Mouse (Mus musculus) limb, embryonic 15.5 days (tissue): Measurements from ENCODE around the gene Prss53. TPM values are rescaled to one million over a fixed set of nuclear protein-coding genes. Genes with fewer than 3 reads are reported as not detected.

Source experiments
- ATAC-seq: fragments of 200-750 bp; cut with Nextera tagmentation; 2 replicates; pipeline ENCODE4 v1.8.0; 2017; ENCODE audit warnings: low read depth, moderate TSS enrichment; ENCODE audit not compliant: insufficient number of reproducible peaks, low FRiP score, low TSS enrichment
- H3K27ac ChIP-seq: fragments of 300-500 bp; sonication (generic); 2 replicates; pipeline ENCODE4 v1.5.1; 2015; ENCODE audit warnings: moderate library complexity, mild to moderate bottlenecking, inconsistent platforms
- H3K27me3 ChIP-seq: fragments of 300-500 bp; sonication (generic); 2 replicates; pipeline ENCODE4 v1.6.1; 2015; ENCODE audit warnings: inconsistent platforms
- H3K36me3 ChIP-seq: fragments of 300-500 bp; sonication (generic); 2 replicates; pipeline ENCODE4 v1.6.1; 2015; ENCODE audit warnings: inconsistent platforms
- H3K4me1 ChIP-seq: fragments of 300-500 bp; sonication (generic); 2 replicates; pipeline ENCODE4 v1.6.1; 2015; ENCODE audit warnings: inconsistent platforms
- H3K4me2 ChIP-seq: fragments of 300-500 bp; sonication (generic); 2 replicates; pipeline ENCODE4 v1.6.1; 2015; ENCODE audit warnings: mild to moderate bottlenecking, inconsistent platforms
- H3K4me3 ChIP-seq: fragments of 300-500 bp; sonication (generic); 2 replicates; pipeline ENCODE4 v1.5.1; 2015; ENCODE audit warnings: mild to moderate bottlenecking, inconsistent platforms
- H3K9ac ChIP-seq: fragments of 300-500 bp; sonication (generic); 2 replicates; pipeline ENCODE4 v1.6.1; 2015; ENCODE audit warnings: inconsistent platforms
- H3K9me3 ChIP-seq: fragments of 300-500 bp; sonication (generic); 2 replicates; pipeline ENCODE4 v1.6.1; 2016; ENCODE audit warnings: inconsistent platforms
- WGBS: fragments of 180-500 bp; shearing (Covaris S2); methylation state at CpG from one replicate; pipeline ENCODE4 v1.1.7; 2015; 5-methylcytosine and 5-hydroxymethylcytosine counted together
- polyA plus RNA-seq: library from polyadenylated mRNA; unstranded; fragments of >200 nt; fragmentation: Nextera tagmentation; extraction: Ambion mirVana; gene quantifications from 2 replicates; pipeline ENCODE4 v1.2.1, GENCODE M21; 2015

Gene Prss53
- polyA plus RNA-seq, 1 experiment from 2014 or later = 2.4 TPM

DNA sequence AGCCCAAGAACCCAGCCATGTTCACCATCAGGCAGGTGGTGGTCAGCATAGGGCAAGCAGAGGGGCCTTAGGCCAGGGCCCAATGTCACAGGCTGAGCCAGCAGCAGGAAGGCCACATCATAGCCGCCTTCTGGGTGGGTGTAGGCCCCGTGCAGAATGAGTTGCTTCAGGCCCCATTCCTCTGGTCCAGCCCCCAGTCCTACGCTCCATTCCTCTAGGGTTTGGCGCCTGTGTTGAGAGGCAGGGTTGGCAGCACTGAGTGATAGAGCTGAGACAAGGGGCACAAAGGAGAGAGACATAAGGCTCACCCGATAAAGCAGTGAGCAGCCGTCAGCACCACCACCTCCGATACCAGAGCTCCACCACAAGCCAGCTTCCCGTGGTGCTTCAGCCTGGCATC is 3.6 kb downstream of the Prss53 start:
- Histone ChIP-seq H3K4me1 (peaks cover 36% of the 10 kb centered on the region), H3K9me3 (no peaks in the 10 kb centered on the region), H3K4me2 (no peak overlapping the region), H3K36me3 (peaks cover 97% of the 10 kb centered on the region), H3K27ac (no peak overlapping the region), H3K4me3 (no peak overlapping the region), H3K27me3 (no peaks in the 10 kb centered on the region), H3K9ac (no peak overlapping the region)
- 85% methylated on average over 8 of the region's 8 CpGs for WGBS
- ATAC-seq = no peak

DNA sequence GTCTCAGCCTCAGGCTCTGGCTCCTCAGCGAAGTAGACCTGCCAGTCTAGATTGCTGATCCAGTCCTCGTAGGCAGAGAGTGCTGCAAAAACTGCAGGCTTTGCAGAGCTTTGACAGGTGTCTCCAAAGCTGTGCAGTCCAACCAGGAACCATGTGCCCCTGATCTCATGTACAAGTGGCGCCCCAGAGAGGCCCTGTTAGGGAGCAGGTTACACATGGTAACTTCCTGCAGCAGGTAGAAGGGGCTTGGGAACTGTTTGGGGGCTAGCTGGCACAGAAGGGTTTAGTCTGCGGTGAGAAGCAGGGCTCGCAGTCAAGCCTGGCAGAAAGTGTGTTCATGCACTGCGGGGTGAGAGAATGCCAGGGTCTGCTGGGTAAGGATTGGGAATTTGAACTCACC is 4.2 kb downstream of the Prss53 start:
- Histone ChIP-seq H3K27me3 (no peaks in the 10 kb centered on the region), H3K27ac (no peak overlapping the region), H3K4me2 (no peak overlapping the region), H3K4me3 (no peak overlapping the region), H3K9ac (no peak overlapping the region), H3K9me3 (no peaks in the 10 kb centered on the region), H3K4me1 (peaks cover 36% of the 10 kb centered on the region), H3K36me3 (peaks cover 97% of the 10 kb centered on the region)
- 85% methylated on average over 6 of the region's 6 CpGs for WGBS
- ATAC-seq = no peak

DNA sequence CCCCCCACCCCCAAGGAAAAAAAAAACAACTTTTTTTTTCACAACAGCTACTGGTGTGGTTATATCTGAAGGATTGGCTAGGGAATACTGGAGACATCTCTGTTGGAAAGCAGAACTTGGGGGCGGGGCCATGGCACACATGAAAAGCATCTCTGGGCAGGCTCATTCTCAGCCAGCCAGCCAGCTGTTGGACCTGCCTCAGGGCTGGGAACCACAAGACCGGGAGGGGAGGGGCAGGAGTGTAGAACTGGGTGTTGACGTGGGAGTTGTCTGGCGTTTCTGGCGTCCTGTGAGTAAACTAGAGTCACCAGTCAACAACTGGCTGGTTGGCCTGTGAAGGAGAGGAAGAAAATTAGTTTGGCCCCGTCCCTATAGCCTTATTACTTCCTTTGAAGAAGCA is 4.8 kb downstream of the Prss53 start:
- no peak for ATAC-seq
- Histone ChIP-seq H3K4me2 (no peak overlapping the region), H3K27me3 (no peaks in the 10 kb centered on the region), H3K4me3 (no peak overlapping the region), H3K9ac (no peak overlapping the region), H3K9me3 (no peaks in the 10 kb centered on the region), H3K27ac (no peak overlapping the region), H3K36me3 (peaks cover 97% of the 10 kb centered on the region), H3K4me1 (peaks cover 36% of the 10 kb centered on the region)
- WGBS = 53% methylated on average over 6 of the region's 6 CpGs

DNA sequence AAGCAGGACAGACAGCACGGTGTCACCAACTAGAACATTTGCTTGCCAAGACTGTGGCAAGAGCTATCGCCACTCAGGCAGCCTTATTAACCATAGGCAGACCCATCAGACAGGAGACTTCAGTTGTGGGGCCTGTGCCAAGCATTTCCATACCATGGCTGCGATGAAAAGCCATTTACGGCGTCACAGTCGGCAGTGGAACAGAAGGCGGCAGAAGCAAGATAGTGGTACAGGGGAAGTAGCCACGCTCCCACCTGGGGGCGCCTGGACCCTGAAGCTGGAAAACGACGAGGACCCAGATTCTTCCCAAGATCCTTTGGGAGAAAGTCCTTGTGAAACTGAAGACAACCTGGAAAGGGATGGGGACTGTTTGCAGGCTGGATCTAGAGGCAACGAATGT is 10.3 kb downstream of the Prss53 start:
- no peak overlapping the region for H3K4me3 ChIP-seq
- no peaks in the 10 kb centered on the region for H3K9me3 ChIP-seq
- 87% methylated on average over 12 of the region's 12 CpGs for WGBS
- H3K4me2 ChIP-seq = no peak overlapping the region
- peaks cover 71% of the 10 kb centered on the region for H3K36me3 ChIP-seq
- ATAC-seq = no peak
- H3K9ac ChIP-seq = no peak overlapping the region
- no peaks in the 10 kb centered on the region for H3K27me3 ChIP-seq
- peaks cover 28% of the 10 kb centered on the region for H3K4me1 ChIP-seq
- no peak overlapping the region for H3K27ac ChIP-seq

DNA sequence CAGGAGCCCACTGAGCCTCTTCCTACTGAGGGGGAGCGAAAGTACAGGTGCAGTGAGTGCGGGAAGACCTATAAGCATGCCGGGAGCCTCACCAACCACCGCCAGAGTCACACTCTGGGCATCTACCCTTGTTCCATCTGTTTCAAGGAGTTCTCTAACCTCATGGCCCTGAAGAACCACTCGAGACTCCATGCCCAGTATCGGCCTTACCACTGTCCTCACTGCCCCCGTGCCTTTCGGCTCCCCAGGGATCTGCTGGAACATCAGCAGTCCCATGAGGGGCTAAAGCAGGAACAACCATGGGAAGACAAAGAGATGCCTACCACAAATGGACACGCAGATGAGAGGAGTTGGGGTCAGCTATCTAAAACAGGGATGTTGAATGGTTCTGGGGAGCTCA is 11.5 kb downstream of the Prss53 start:
- no peaks in the 10 kb centered on the region for H3K9me3 ChIP-seq
- H3K4me2 ChIP-seq = no peak overlapping the region
- peaks cover 29% of the 10 kb centered on the region for H3K4me1 ChIP-seq
- H3K4me3 ChIP-seq = no peak overlapping the region
- no peak overlapping the region for H3K9ac ChIP-seq
- ATAC-seq = no peak
- H3K27ac ChIP-seq = no peak overlapping the region
- H3K27me3 ChIP-seq = no peaks in the 10 kb centered on the region
- 94% methylated on average over 9 of the region's 9 CpGs for WGBS
- peaks cover 61% of the 10 kb centered on the region for H3K36me3 ChIP-seq

DNA sequence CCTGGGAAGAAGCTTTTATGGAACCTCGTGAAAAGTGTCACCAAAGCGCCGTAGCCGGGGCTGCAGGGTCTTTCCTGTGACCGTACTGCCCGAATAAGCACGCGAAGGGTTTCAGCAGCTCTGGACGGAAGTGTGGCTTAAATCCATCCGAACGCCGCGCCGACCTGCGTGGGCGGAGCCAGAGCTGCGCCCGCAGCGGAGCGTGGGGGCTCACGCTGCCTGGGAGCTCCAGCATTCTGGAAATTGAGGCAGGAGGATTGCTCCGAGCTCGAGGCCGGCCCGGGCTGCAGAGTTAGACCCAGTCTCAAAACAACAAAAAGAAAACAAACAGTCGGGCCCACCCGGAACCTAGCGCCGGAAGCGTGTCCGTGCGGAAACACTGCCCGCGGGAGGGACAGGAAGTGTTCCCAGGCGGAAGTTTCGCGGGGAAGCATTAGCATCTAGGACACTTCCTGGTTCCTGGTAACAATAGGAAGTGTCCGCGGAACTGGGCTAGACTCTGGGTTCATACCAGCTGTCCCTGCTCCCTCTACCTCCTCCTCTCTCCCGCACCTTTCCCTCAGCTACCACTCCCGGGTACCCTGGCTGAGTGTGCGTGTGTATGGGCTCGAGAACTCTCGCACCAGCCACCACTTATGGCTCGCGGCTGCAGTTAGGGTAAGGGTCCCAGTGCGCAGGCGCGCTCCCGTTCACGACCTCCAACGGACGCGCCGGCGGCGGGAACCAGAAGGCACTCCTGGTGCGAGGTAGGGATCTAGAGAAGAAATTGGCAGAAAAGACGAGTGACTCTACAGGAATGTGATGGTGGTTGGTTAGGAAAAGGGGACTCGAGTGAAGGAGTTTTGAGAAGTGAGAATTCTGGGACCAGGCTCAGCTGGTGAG is 14.1 kb downstream of the Prss53 start, which contains the start of gene Zfp668:
Gene Zfp668 (minus strand): TSS at position 362 of the 882 bp plus-strand sequence.
- no peaks in the 10 kb centered on the region for H3K9me3 ChIP-seq
- peaks cover 35% of the 10 kb centered on the region for H3K36me3 ChIP-seq
- ATAC-seq = peak; percentile 69
- H3K9ac ChIP-seq = peak within 1 kb of the TSS; percentile 96
- H3K4me3 ChIP-seq = peak within 1 kb of the TSS; percentile 97
- peak within 1 kb of the TSS; percentile 76 for H3K4me2 ChIP-seq
- H3K4me1 ChIP-seq = peaks cover 19% of the 10 kb centered on the region
- H3K27me3 ChIP-seq = no peaks in the 10 kb centered on the region
- under 1% methylated on average over 60 of the region's 60 CpGs for WGBS
- peak within 1 kb of the TSS; percentile 99 for H3K27ac ChIP-seq

DNA sequence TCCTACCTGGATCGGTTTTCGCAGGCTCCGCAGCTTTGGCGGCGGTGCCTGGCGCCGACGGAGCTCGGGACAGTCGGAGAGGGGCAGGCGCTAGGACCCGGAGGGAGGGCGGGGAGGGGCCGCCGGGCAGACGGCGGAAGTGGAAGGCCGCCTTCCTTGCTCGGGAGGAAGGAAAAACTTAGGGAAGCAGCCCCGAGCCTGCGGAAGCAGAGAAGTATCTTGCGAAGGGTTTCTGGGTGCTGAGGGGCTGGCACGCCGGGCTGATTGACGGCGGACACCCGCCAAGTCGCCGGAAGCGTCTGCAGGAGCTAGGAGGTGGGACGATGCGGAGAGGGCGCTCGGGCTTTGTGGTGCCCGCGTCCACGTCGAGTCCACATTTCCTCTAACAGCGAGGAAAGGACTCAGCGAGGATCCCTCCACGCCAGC is 14.7 kb downstream of the Prss53 start, which contains the start of gene Zfp646:
Gene Zfp646 (plus strand): TSS at position 181 of the 426 bp plus-strand sequence.
- WGBS = under 1% methylated on average over 41 of the region's 41 CpGs
- Histone ChIP-seq H3K9me3 (no peaks in the 10 kb centered on the region), H3K36me3 (peaks cover 32% of the 10 kb centered on the region)

DNA sequence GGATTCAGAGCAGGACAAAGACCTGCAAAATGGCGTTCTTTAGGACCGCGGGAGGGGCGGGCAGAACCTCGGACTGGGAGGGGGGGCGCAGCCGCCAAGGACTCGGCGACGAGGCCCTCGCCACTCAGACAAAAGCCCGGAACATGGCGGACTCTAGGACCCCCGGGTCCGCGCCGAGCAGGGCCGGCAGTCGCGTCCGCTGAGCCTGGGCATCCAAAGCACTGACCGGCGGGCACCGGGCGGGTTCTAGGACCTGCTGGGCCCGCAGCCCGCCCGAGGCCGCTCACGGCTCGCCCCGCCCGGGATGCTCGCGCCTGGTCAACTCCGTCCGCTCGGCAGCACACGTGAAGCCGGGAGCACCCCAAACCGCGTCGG is 15.2 kb downstream of the Prss53 start:
- under 1% methylated on average over 42 of the region's 43 CpGs for WGBS
- ATAC-seq = peak; percentile 94

More for the DNA sequence above, 14.7 kb downstream of the Prss53 start, which contains the start of gene Zfp646:
- Histone ChIP-seq H3K9ac (peak within 1 kb of the TSS; percentile 96), H3K4me2 (peak within 1 kb of the TSS; percentile 76), H3K4me1 (peaks cover 19% of the 10 kb centered on the region), H3K27ac (peak within 1 kb of the TSS; percentile 99), H3K27me3 (no peaks in the 10 kb centered on the region), H3K4me3 (peak within 1 kb of the TSS; percentile 97)
- ATAC-seq = peak; percentile 91

DNA sequence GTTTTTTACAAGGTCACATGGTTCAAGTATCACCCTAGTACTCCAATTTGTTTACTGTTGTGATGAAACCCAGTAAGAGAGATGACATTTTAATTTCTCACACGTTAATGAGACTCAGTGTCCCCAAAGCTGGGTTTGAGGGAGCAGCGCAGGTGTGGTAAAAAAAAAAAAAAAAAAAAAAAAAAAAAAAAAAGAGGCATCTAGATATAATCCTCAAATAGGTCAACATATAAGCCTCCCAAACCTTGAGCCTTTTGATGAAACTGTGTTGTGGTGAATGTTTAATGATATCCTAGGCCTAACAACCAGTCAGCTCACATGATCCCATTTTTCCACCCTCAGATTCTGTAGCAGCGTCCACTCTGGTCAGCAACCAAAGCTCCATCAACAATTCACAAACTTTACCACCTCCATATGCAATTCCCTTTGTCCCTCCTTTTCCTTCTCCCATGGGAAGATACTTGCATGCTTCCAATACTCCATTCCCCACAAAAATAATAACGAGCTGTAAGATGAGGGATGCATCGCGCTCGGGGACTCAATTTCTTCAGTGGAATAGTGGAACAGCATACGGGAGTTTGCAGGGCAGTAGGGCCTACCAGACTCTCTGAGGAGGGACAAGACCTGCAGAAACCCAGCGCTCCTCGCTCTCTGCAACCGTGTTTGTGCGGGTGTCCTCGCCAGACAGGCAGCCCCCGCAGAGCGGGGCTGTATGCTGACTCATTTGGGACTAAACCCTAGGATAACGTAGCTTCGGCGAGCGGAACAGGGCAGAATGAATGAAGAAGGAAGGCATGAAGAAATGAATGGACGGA is 15.8 kb downstream of the Prss53 start:
- peak overlapping the region; percentile 76 for H3K4me2 ChIP-seq
- peaks cover 22% of the 10 kb centered on the region for H3K36me3 ChIP-seq
- no peaks in the 10 kb centered on the region for H3K9me3 ChIP-seq
- H3K27ac ChIP-seq = peak overlapping the region; percentile 99
- peaks cover 19% of the 10 kb centered on the region for H3K4me1 ChIP-seq
- WGBS = 3% methylated on average over 20 of the region's 20 CpGs
- no peak for ATAC-seq
- H3K27me3 ChIP-seq = no peaks in the 10 kb centered on the region
- peak overlapping the region; percentile 96 for H3K9ac ChIP-seq
- H3K4me3 ChIP-seq = peak overlapping the region; percentile 97

More for the DNA sequence above, 15.2 kb downstream of the Prss53 start:
- Histone ChIP-seq H3K4me2 (peak overlapping the region; percentile 76), H3K36me3 (peaks cover 28% of the 10 kb centered on the region), H3K27me3 (no peaks in the 10 kb centered on the region), H3K27ac (peak overlapping the region; percentile 99), H3K4me1 (peaks cover 19% of the 10 kb centered on the region), H3K9ac (peak overlapping the region; percentile 96), H3K9me3 (no peaks in the 10 kb centered on the region), H3K4me3 (peak overlapping the region; percentile 97)

DNA sequence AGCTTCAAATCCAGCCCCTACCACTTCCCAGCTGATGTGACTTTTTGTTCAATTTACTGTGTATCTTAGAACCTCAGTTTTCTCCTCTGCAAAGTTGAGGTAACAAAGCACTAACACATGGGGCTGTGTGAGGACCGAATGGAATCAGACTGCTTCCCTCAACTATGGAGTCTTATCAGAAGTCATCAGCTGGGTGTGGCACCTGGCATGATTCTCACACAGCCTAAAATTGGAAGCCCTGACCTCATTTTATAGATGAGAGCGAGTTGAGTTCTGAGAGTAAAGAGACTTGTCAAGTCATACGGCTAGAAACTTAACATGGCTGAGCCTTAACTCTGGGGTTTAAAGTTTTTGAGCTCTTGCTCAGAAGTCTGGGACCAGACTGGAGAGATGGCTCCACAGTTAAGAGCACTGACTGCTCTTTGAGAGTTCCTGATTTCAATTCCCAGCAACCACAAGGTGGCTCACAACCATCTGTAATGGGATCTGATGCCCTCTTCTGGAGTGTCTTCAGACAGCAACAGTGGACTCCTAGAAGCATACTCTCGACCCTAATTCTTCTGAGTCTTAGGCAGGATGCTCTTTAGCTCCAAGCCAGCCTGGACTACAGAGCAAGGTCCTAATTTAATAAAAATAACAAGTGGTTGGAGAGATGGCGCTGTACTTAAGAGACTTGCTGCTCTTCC is 20.5 kb downstream of the Prss53 start:
- Histone ChIP-seq H3K4me3 (no peak overlapping the region), H3K27me3 (no peaks in the 10 kb centered on the region), H3K4me2 (no peak overlapping the region), H3K4me1 (peaks cover 16% of the 10 kb centered on the region), H3K36me3 (peaks cover 37% of the 10 kb centered on the region), H3K27ac (no peak overlapping the region), H3K9ac (no peak overlapping the region), H3K9me3 (no peaks in the 10 kb centered on the region)
- no peak for ATAC-seq
- 78% methylated on average over 5 of the region's 5 CpGs for WGBS

DNA sequence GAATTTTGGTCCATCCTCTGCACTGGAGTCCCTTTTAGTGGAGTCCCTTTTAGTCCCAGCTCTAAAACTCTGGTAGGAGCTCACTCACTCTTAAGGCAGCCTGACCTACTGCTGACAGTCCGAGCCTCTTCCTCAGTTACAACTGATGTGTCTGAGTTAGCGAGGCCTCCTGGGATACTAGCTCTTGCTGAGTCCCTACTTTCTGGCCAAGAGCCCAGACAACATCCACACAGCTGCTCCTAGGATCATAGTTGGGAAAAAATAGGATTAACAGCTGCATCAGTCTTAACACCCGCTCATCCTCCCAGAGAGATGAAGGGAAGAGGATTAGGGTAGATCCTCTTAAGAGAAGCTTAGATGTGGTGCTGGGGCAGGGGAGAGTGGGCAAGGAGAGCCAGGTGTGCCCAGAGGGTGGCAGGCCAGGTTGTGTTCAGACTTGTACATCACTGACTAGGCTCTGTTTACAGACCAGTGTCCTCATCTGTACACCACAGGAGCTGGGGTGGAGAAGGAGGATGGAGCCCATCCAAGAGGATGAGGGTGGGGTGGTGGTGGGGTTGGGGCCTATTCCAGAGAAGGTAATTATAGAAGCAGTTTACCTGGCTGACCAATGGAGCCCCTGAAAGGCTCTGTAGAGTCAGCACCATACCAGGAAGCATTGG is 21.5 kb downstream of the Prss53 start:
- WGBS = 64% methylated on average over 3 of the region's 3 CpGs
- peaks cover 10% of the 10 kb centered on the region for H3K4me1 ChIP-seq
- H3K36me3 ChIP-seq = peaks cover 46% of the 10 kb centered on the region
- ATAC-seq = peak; percentile 16; the same call in 1 of the 2 replicates
- H3K9ac ChIP-seq = no peak overlapping the region
- no peak overlapping the region for H3K4me2 ChIP-seq
- H3K27ac ChIP-seq = no peak overlapping the region
- H3K27me3 ChIP-seq = no peaks in the 10 kb centered on the region
- H3K9me3 ChIP-seq = no peaks in the 10 kb centered on the region
- H3K4me3 ChIP-seq = no peak overlapping the region
